Mouse (Mus musculus) neural tube, embryonic 13.5 days (tissue): ENCODE measurements around the gene Hemgn. TPM values are rescaled to one million over a fixed set of nuclear protein-coding genes. Genes with fewer than 3 reads are reported as not detected.

Experiments used
- ATAC-seq: fragments of 200-750 bp; cut with Nextera tagmentation; 2 replicates; pipeline ENCODE4 v1.8.0; 2017; ENCODE audit warnings: low read depth, mild to moderate bottlenecking, moderate TSS enrichment, moderate library complexity
- H3K27ac ChIP-seq: fragments of 300-500 bp; sonication (generic); replicated peaks from 2 replicates; pipeline ENCODE4 v1.5.1; 2015; ENCODE audit warnings: moderate library complexity, mild to moderate bottlenecking, inconsistent platforms
- H3K27me3 ChIP-seq: fragments of 300-500 bp; sonication (generic); 2 replicates; pipeline ENCODE4 v1.6.1; 2015; ENCODE audit warnings: mild to moderate bottlenecking, inconsistent platforms
- H3K36me3 ChIP-seq: fragments of 300-500 bp; sonication (generic); 2 replicates; pipeline ENCODE4 v1.6.1; 2015; ENCODE audit warnings: mild to moderate bottlenecking, inconsistent platforms
- H3K4me1 ChIP-seq: fragments of 300-500 bp; sonication (generic); replicated peaks from 2 replicates; pipeline ENCODE4 v1.6.1; 2015; ENCODE audit warnings: inconsistent platforms
- H3K4me2 ChIP-seq: fragments of 300-500 bp; sonication (generic); 2 replicates; pipeline ENCODE4 v1.6.1; 2015; ENCODE audit warnings: inconsistent platforms, mild to moderate bottlenecking, moderate library complexity
- H3K4me3 ChIP-seq: fragments of 300-500 bp; sonication (generic); 2 replicates; pipeline ENCODE4 v1.5.1; 2015; ENCODE audit warnings: mild to moderate bottlenecking, inconsistent platforms
- H3K9ac ChIP-seq: fragments of 300-500 bp; sonication (generic); 2 replicates; pipeline ENCODE4 v1.6.1; 2015; ENCODE audit warnings: moderate library complexity, mild to moderate bottlenecking, inconsistent platforms
- H3K9me3 ChIP-seq: fragments of 300-500 bp; sonication (generic); 2 replicates; pipeline ENCODE4 v1.6.1; 2016; ENCODE audit warnings: inconsistent platforms
- WGBS: fragments of 180-500 bp; shearing (Covaris S2); methylation state at CpG from one replicate; pipeline ENCODE4 v1.1.7; 2015; 5-methylcytosine and 5-hydroxymethylcytosine counted together
- polyA plus RNA-seq: library from polyadenylated mRNA; unstranded; fragments of >200 nt; fragmentation: Nextera tagmentation; extraction: Ambion mirVana; gene quantifications from 2 replicates; pipeline ENCODE4 v1.2.1, GENCODE M21; 2015

Hemgn gene
- polyA plus RNA-seq, 1 experiment from 2014 or later: 0.60 TPM

- no peak overlapping the region for H3K4me3 ChIP-seq
- H3K36me3 ChIP-seq: no peaks in the 10 kb centered on the region
These were observed 65.5 kb downstream of the Hemgn start for GRCm38 (mm10) chr4:46347580-46348515.

GRCm38 (mm10) chr4:46347141-46347540, 66.2 kb downstream of the Hemgn start:
- 7% methylated on average over 4 of the region's 4 CpGs for WGBS
- H3K27me3 ChIP-seq: peaks cover 99% of the 10 kb centered on the region

More at GRCm38 (mm10) chr4:46347580-46348515, 65.5 kb downstream of the Hemgn start:
- WGBS: under 1% methylated on average over 41 of the region's 41 CpGs
- Histone ChIP-seq H3K4me2 (no peak overlapping the region), H3K9ac (no peak overlapping the region), H3K4me1 (peaks cover 14% of the 10 kb centered on the region), H3K27ac (no peak overlapping the region), H3K27me3 (peaks cover 98% of the 10 kb centered on the region), H3K9me3 (no peaks in the 10 kb centered on the region)
- ATAC-seq: no peak

DNA sequence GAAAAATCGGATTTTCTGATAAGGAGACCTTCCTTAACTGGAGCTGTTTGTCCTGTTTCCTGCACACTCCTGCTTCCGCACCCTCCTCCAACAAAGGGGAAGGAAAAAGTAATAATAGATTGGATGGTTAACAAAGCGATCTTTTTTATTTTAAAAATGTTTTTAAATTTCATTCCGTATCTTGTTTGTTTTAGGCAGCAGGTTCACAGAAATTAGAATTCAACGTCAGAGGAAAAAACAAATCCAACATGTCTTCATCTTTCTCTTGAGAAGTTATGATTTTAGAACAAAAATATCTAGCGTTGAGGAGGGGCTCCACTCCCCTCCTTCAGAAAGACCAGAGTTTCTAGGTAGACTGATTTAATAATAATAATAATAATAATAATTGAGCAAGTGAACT, 67.1 kb downstream of the Hemgn start:
- H3K9ac ChIP-seq: no peak overlapping the region
- no peak overlapping the region for H3K4me2 ChIP-seq
- WGBS: 27% methylated on average over 6 of the region's 6 CpGs
- H3K27ac ChIP-seq: no peak overlapping the region
- no peaks in the 10 kb centered on the region for H3K9me3 ChIP-seq
- peaks cover 18% of the 10 kb centered on the region for H3K4me1 ChIP-seq
- H3K4me3 ChIP-seq: no peak overlapping the region
- H3K36me3 ChIP-seq: no peaks in the 10 kb centered on the region
- ATAC-seq: no peak
- peaks cover 99% of the 10 kb centered on the region for H3K27me3 ChIP-seq

More at GRCm38 (mm10) chr4:46347141-46347540, 66.2 kb downstream of the Hemgn start:
- no peak overlapping the region for H3K9ac ChIP-seq
- H3K4me1 ChIP-seq: peaks cover 18% of the 10 kb centered on the region
- H3K4me3 ChIP-seq: no peak overlapping the region
- H3K9me3 ChIP-seq: no peaks in the 10 kb centered on the region
- no peak overlapping the region for H3K27ac ChIP-seq
- no peak for ATAC-seq
- H3K4me2 ChIP-seq: no peak overlapping the region
- H3K36me3 ChIP-seq: no peaks in the 10 kb centered on the region

GRCm38 (mm10) chr4:46345773-46346100, 67.6 kb downstream of the Hemgn start:
- Histone ChIP-seq H3K4me2 (no peak overlapping the region), H3K27ac (no peak overlapping the region), H3K4me3 (no peak overlapping the region), H3K9me3 (no peaks in the 10 kb centered on the region), H3K4me1 (peaks cover 18% of the 10 kb centered on the region), H3K27me3 (peaks cover 99% of the 10 kb centered on the region), H3K9ac (no peak overlapping the region), H3K36me3 (no peaks in the 10 kb centered on the region)
- 13% methylated on average over 3 of the region's 3 CpGs for WGBS
- no peak for ATAC-seq

DNA sequence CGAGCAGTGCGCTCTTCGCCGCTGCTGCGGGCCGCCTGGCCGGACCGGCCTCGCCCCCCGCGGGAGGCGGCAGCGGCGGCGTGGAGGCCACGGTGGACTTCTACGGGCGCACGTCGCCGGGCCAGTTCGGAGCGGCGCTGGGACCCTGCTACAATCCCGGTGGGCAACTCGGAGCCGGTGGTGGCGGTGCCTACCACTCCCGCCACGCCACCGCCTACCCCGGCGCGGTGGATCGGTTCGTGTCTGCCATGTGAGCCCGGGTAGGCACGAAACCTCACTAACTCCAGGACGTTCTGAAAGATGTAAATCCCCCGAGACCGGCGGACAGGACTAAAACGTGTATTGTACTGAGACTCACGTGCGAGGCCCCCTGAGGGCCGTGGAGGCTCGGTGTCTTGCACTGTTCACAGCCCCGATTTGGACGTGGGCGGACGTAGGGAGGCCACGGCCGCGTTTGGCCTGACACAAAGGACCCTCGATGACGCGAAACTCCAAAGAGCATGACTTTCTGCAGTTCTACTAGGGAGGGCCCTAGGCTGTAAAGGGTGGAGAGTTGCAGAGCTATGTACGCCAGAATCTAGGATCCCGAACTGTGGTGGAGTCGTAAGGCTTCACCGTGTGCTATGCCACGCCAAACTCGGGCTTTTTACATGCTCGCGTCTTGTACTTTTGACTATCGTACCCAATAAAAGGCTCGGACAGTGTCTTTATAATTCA, 68.1 kb downstream of the Hemgn start:
- Histone ChIP-seq H3K4me2 (no peak overlapping the region; the same call in 1 of the 2 replicates), H3K9ac (no peak overlapping the region), H3K9me3 (no peaks in the 10 kb centered on the region), H3K4me1 (peaks cover 18% of the 10 kb centered on the region), H3K4me3 (peak overlapping the region; percentile 37), H3K27ac (no peak overlapping the region), H3K36me3 (no peaks in the 10 kb centered on the region), H3K27me3 (peaks cover 99% of the 10 kb centered on the region)
- no peak for ATAC-seq
- 1% methylated on average over 62 of the region's 67 CpGs for WGBS

GRCm38 (mm10) chr4:46344288-46344687, 69.0 kb downstream of the Hemgn start:
- H3K4me2 ChIP-seq: peak overlapping the region; percentile 49
- H3K4me1 ChIP-seq: peaks cover 22% of the 10 kb centered on the region
- H3K9ac ChIP-seq: no peak overlapping the region
- H3K4me3 ChIP-seq: peak overlapping the region; percentile 37
- no peaks in the 10 kb centered on the region for H3K9me3 ChIP-seq
- H3K36me3 ChIP-seq: no peaks in the 10 kb centered on the region
- peaks cover 99% of the 10 kb centered on the region for H3K27me3 ChIP-seq
- H3K27ac ChIP-seq: no peak overlapping the region
- ATAC-seq: peak; percentile 60; the same call in 1 of the 2 replicates
- under 1% methylated on average over 51 of the region's 51 CpGs for WGBS

Other genes with a start within 250 kb of the Hemgn start
- 32.0 and 32.8 TPM in 2 replicates for gene Xpa, start 217.2 kb downstream of the Hemgn start, polyA plus RNA-seq
- gene Foxe1, start 69.9 kb downstream of the Hemgn start, polyA plus RNA-seq: not detected in 2 replicates
- 8.2 and 11.0 TPM in 2 replicates for gene Trmo, start 24.1 kb downstream of the Hemgn start, polyA plus RNA-seq
- 89.8 and 95.5 TPM in 2 replicates for gene Anp32b, start 37.4 kb upstream of the Hemgn start, polyA plus RNA-seq
- gene Nans, start 75.7 kb upstream of the Hemgn start, polyA plus RNA-seq: 70.4 and 72.2 TPM in 2 replicates
- 0.95 and 2.1 TPM in 2 replicates for gene Trim14, start 122.6 kb upstream of the Hemgn start, polyA plus RNA-seq
- gene Coro2a, start 188.7 kb upstream of the Hemgn start, polyA plus RNA-seq: 11.8 and 14.4 TPM in 2 replicates
- gene Tbc1d2, start 236.7 kb upstream of the Hemgn start, polyA plus RNA-seq: 0.57 and 0.59 TPM in 2 replicates